Mouse (Mus musculus): ENCODE data around the gene Trim52. TPM values are rescaled to one million over a fixed set of nuclear protein-coding genes. Genes with fewer than 3 reads are reported as not detected.
"Not testable (repeated sequence)": the region's sequence is repeated elsewhere in the genome, so short reads cannot be mapped to it uniquely, and the experiment has no call there.

The Trim52 gene
- polyA plus RNA-seq, 1 experiment from 2014 or later: not detected

DNA sequence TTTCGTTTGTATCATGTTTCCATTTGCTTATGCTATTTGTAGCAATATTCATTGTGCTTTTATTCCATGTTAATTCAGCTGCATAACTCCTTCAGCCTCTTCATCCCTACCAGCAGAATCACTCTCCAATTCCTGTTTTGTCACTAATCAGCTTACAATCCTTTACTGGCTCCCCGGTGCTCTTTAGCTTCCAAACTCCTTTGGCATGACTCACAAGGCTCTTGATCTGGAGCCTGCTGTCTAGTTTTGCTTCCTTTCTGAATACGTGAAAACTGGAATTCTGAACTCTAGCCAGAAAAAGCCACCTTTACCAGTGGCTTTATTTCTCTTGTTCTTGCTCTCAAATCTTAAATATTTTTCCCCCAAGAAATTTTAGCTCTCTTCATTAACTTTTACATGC lies 56.3 kb downstream of the Trim52 start:
- Histone ChIP-seq H3K9ac (replicated peaks) (no peak overlapping the region), H3K36me3 (no peaks in the 10 kb centered on the region), H3K4me1 (replicated peaks) (no peaks in the 10 kb centered on the region), H3K4me2 (replicated peaks) (no peak overlapping the region), H3K27ac (no peak overlapping the region), H3K9me3 (no peaks in the 10 kb centered on the region), H3K4me3 (replicated peaks) (no peak overlapping the region), H3K27me3 (no peaks in the 10 kb centered on the region)
- WGBS: 32% methylated on average over 3 of the region's 3 CpGs
- no peak for ATAC-seq

DNA sequence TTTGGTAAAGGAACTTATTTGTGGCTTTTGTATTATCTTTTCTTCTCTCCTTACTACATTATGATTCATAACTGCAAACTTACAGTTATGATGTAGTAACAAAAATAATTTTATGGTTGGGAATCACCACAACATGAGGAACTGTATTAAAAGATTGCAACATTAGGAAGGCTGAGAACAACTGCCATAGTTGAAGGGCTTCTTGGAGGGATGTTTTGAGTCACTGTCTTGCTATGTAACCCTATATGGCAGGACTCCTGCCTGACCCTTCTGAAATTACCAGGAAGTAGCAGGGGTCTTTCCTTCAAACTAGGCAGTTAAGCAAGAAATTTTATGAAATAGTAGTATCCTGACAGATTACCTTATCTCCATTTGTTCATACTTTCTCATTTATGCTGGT lies 57.2 kb downstream of the Trim52 start:
- no peak overlapping the region for H3K9ac ChIP-seq (replicated peaks)
- no peaks in the 10 kb centered on the region for H3K36me3 ChIP-seq
- H3K4me2 ChIP-seq (replicated peaks): no peak overlapping the region
- H3K27me3 ChIP-seq: no peaks in the 10 kb centered on the region
- no peaks in the 10 kb centered on the region for H3K4me1 ChIP-seq (replicated peaks)
- no peak for ATAC-seq
- H3K4me3 ChIP-seq (replicated peaks): no peak overlapping the region
- H3K9me3 ChIP-seq: no peaks in the 10 kb centered on the region
- H3K27ac ChIP-seq: no peak overlapping the region

DNA sequence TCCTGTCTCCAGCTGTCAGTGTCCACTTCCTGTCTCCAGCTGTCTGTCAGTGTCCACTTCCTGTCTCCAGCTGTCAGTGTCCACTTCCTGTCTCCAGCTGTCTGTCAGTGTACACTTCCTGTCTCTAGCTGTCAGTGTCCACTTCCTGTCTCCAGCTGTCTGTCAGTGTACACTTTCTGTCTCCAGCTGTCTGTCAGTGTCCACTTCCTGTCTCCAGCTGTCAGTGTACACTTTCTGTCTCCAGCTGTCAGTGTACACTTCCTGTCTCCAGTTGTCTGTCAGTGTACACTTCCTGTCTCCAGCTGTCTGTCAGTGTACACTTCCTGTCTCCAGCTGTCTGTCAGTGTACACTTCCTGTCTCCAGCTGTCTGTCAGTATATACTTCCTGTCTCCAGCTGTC lies 57.9 kb downstream of the Trim52 start:
- not testable (repeated sequence) for H3K9me3 ChIP-seq; H3K4me3 ChIP-seq (replicated peaks); ATAC-seq

DNA sequence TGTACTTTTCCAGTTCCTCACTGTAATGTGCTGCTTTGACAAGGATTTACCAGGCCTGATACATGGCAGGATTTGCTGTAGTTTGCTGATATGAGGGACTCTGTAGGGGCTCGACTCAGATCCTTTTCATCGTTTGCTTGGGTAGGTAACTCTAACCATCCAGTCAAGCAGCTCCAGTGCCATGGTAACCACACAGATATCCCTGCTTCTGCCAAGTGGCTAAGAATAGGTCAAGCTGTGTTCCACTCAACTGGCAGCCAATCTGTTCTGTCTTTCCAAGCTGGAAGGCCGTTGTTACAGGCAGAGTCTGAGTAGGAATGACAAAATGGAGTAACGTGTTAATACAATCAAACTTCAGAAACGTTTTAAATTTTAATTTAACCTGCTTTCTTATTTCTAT lies 70.9 kb downstream of the Trim52 start:
- no peak overlapping the region for H3K9ac ChIP-seq (replicated peaks)
- H3K9me3 ChIP-seq: no peaks in the 10 kb centered on the region
- H3K27me3 ChIP-seq: no peaks in the 10 kb centered on the region
- no peaks in the 10 kb centered on the region for H3K36me3 ChIP-seq
- 24% methylated on average over 5 of the region's 5 CpGs for WGBS
- H3K4me2 ChIP-seq (replicated peaks): no peak overlapping the region
- no peaks in the 10 kb centered on the region for H3K4me1 ChIP-seq (replicated peaks)
- peak; percentile 70 for ATAC-seq
- H3K4me3 ChIP-seq (replicated peaks): no peak overlapping the region
- no peak overlapping the region for H3K27ac ChIP-seq

More for the DNA sequence above, 57.9 kb downstream of the Trim52 start:
- not testable (repeated sequence) for H3K27ac ChIP-seq; H3K9ac ChIP-seq (replicated peaks); H3K4me1 ChIP-seq (replicated peaks); H3K4me2 ChIP-seq (replicated peaks); H3K27me3 ChIP-seq; H3K36me3 ChIP-seq

DNA sequence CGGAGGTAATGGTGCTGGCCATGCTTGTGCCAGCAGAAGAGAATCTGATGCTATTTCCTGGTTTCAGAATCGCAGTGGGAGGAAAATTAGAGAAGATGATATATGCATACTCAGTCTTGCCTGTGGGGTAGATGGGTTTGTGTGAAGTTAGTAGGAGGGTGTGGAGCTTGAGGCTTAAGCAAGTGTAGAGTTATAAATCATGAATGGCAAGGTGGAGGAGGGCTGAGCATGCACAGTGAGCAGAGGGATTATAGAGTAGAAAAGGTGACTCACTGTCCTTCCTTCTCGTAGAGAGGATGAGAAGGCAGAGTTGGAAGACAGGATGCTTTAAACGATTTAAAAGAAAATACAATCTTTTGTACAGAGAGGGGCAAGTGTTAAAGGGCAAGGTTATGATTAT lies 72.2 kb downstream of the Trim52 start:
- Histone ChIP-seq H3K27ac (no peak overlapping the region), H3K4me3 (replicated peaks) (no peak overlapping the region), H3K27me3 (no peaks in the 10 kb centered on the region), H3K4me2 (replicated peaks) (no peak overlapping the region), H3K4me1 (replicated peaks) (no peaks in the 10 kb centered on the region), H3K9ac (replicated peaks) (no peak overlapping the region), H3K36me3 (no peaks in the 10 kb centered on the region), H3K9me3 (no peaks in the 10 kb centered on the region)
- ATAC-seq: no peak
- 88% methylated on average over 4 of the region's 4 CpGs for WGBS

DNA sequence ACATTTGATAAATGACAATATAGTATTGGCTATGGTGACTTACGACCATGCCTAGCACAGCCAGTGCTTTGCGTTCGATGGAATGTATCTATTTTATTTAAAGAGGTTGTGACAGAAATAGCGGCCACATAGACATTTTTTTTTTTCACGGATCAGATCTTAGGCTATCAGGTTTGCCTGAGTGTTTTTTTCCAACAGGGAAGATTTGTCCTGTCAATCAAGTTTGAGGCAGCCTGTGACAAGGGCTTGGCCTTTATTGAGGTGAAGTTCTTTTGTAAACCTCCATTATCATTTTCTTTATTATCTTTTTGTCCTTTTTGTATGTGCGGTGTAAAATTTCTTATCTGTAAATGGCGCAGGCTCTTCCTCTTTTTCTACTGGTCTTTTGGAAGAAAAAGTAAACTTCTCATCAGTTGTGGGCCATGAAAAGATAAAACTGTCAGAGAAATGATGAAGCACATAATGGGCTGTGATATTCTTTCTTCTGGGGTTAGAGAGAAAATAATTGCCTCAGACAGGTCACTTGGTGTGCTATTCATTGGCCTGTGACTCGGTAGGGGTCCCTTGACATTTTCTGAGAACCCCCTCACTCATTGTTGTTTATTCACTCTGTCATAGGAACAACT lies 73.2 kb downstream of the Trim52 start:
- Histone ChIP-seq H3K9me3 (no peaks in the 10 kb centered on the region), H3K4me1 (replicated peaks) (no peaks in the 10 kb centered on the region), H3K4me3 (replicated peaks) (no peak overlapping the region), H3K9ac (replicated peaks) (no peak overlapping the region), H3K27ac (no peak overlapping the region), H3K27me3 (no peaks in the 10 kb centered on the region), H3K4me2 (replicated peaks) (no peak overlapping the region), H3K36me3 (no peaks in the 10 kb centered on the region)
- ATAC-seq: no peak
- WGBS: 49% methylated on average over 8 of the region's 8 CpGs

DNA sequence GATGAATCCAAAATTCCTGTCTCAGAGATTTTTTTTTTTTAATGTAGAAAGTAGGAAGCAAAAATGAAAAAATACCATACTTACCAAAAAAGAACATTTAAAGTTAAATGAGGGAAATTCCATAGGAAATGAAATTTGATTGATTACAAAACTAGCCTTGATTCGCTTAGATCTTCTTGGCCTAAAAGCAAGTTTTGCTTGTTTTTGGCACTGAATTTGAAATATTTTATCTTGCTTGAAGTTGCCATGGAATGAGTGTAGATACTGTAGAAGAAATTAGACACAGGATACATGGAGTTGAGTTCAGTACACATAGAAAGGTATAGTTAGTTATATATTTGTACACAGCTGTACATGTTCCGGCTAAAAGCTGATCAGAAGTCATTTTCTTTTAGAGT lies 73.7 kb downstream of the Trim52 start:
- no peaks in the 10 kb centered on the region for H3K9me3 ChIP-seq
- WGBS: 94% methylated on average over 2 of the region's 2 CpGs
- H3K36me3 ChIP-seq: no peaks in the 10 kb centered on the region
- no peaks in the 10 kb centered on the region for H3K4me1 ChIP-seq (replicated peaks)
- H3K4me2 ChIP-seq (replicated peaks): no peak overlapping the region
- no peak for ATAC-seq
- H3K9ac ChIP-seq (replicated peaks): no peak overlapping the region
- no peaks in the 10 kb centered on the region for H3K27me3 ChIP-seq
- no peak overlapping the region for H3K27ac ChIP-seq
- no peak overlapping the region for H3K4me3 ChIP-seq (replicated peaks)

DNA sequence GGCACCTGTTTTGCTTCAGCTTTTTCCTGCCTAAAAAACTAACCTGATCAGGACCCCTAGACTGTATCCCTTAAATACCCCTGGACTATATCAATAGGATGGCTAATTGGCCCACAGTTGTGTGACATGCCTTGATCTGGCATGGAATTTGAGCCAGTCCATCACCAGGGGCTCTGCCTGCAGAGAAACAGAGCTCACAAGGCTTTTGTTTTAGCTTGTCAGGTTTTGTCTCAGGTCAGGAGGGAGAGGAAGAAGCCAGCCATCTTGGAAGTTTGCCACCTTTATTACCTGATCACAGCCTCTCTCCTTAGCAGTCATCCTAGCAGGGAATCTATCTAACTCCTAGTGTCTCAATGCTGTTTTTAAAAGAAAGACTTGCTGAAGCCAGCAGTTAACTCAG lies 74.6 kb downstream of the Trim52 start:
- no peak for ATAC-seq
- Histone ChIP-seq H3K9me3 (no peaks in the 10 kb centered on the region), H3K27ac (no peak overlapping the region), H3K4me3 (replicated peaks) (no peak overlapping the region), H3K27me3 (no peaks in the 10 kb centered on the region), H3K4me2 (replicated peaks) (no peak overlapping the region), H3K36me3 (no peaks in the 10 kb centered on the region), H3K9ac (replicated peaks) (no peak overlapping the region), H3K4me1 (replicated peaks) (no peaks in the 10 kb centered on the region)

DNA sequence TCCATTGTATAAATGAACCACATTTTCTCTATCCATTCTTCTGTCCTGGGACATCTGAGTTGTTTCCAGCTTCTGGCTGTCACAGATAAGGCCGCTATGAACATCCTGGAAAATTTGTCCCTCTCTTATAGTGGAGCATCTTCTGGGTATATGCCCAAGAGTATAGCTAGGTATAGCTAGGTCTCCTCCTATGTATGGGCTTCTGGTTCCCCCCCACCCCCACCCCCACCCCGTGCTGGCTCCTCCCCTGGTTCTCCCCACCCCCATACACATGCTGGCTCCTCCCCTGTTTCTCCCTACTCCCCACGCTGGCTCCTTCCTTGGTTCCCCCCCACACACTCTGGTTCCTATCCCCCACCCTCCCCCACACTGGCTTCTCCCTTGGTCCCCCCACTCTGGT lies 78.0 kb downstream of the Trim52 start:
- Histone ChIP-seq H3K27me3 (no peaks in the 10 kb centered on the region), H3K4me1 (replicated peaks) (no peaks in the 10 kb centered on the region), H3K4me2 (replicated peaks) (no peak overlapping the region), H3K9me3 (no peaks in the 10 kb centered on the region), H3K4me3 (replicated peaks) (no peak overlapping the region), H3K27ac (no peak overlapping the region), H3K36me3 (no peaks in the 10 kb centered on the region), H3K9ac (replicated peaks) (no peak overlapping the region)
- 81% methylated on average over 3 of the region's 3 CpGs for WGBS
- no peak for ATAC-seq

Other genes starting within 250 kb of the Trim52 start
- gene Spry2, start 209.4 kb upstream of the Trim52 start, polyA plus RNA-seq (2015; fragmentation: Nextera tagmentation; extraction: Ambion mirVana): 26.9 and 38.6 TPM in 2 replicates

Measured in midbrain, embryonic 13.5 days (tissue).